Mouse (Mus musculus) cortical plate, adult 2 months (tissue): Measurements from ENCODE around the gene Mllt3. TPM values are rescaled to one million over a fixed set of nuclear protein-coding genes. Genes with fewer than 3 reads are reported as not detected.

Experiments used
- H3K27ac ChIP-seq: fragments of 200-500 bp; 2 replicates; pipeline ENCODE4 v1.5.1; 2012; ENCODE audit warnings: low read length, control low read depth, inconsistent platforms; ENCODE audit not compliant: insufficient read depth
- H3K4me1 ChIP-seq: fragments of 200-500 bp; 2 replicates; pipeline ENCODE4 v1.6.1; 2011; ENCODE audit warnings: low read length; ENCODE audit not compliant: control insufficient read depth, insufficient read depth
- H3K4me3 ChIP-seq: fragments of 200-500 bp; 2 replicates; pipeline ENCODE4 v1.5.1; 2011; ENCODE audit warnings: mild to moderate bottlenecking, low read length, control low read depth; ENCODE audit not compliant: insufficient read depth
- CTCF ChIP-seq: fragments of 200-500 bp; IDR thresholded peaks from 2 replicates; pipeline ENCODE4 v1.5.1; 2011; ENCODE audit warnings: mild to moderate bottlenecking, control low read depth, low read length; ENCODE audit not compliant: insufficient read depth; ENCODE audit errors: extremely low read depth
- POLR2A ChIP-seq: fragments of 200-500 bp; IDR thresholded peaks from 2 replicates; pipeline ENCODE4 v1.6.1; 2011; ENCODE audit warnings: mild to moderate bottlenecking, low read length, control low read depth; ENCODE audit not compliant: insufficient read depth; ENCODE audit errors: extremely low read depth
- polyA plus RNA-seq: library from polyadenylated mRNA; depleted of rRNA; stranded (reverse); fragments of >200 nt; gene quantifications from 2 replicates; pipeline ENCODE4 v1.2.3, GENCODE M21; 2012

Mllt3 gene
- polyA plus RNA-seq, 1 experiment = 23.2 TPM

DNA sequence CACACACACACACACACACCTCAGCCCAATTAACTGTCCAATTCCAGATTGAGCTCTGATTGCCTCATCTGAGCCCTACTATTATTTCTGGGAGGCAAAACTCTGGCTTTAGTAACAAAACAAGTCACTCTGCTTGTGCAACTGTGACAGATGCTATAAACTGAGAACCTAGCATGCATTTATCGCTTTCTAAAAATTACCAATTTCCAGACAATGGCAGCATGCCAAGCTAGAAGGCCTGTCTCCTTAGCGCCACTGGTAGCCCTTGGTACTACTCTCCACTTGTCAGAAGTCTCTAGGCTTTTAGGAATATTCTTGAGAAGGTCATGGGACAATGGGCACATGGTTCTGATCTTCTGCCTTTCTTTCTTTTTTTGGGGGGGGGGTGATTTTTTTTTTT, 257.4 kb downstream of the Mllt3 start:
- Histone ChIP-seq H3K4me3 (no peak overlapping the region), H3K27ac (no peak overlapping the region), H3K4me1 (no peaks in the 10 kb centered on the region)
- TF ChIP-seq POLR2A = no peak
- no peak for TF ChIP-seq CTCF

DNA sequence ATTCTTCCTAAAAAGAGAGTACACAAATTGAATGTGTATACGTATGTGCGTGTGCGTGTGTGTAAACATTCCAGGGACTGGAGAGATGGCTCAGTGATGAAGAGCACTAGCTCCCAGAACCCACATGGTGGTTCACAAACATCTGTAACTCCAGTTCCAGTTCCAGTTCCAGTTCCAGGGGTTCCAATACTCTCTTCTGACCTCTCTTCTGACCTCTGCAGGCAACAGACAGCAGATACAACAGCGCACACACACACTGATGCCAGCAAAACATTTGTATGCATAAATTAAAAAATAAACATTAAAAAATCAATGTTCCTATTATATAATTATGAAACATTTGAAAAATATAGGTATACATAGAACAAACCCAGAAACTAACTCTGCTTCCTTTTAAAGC, 258.6 kb downstream of the Mllt3 start:
- no peak overlapping the region for H3K27ac ChIP-seq

DNA sequence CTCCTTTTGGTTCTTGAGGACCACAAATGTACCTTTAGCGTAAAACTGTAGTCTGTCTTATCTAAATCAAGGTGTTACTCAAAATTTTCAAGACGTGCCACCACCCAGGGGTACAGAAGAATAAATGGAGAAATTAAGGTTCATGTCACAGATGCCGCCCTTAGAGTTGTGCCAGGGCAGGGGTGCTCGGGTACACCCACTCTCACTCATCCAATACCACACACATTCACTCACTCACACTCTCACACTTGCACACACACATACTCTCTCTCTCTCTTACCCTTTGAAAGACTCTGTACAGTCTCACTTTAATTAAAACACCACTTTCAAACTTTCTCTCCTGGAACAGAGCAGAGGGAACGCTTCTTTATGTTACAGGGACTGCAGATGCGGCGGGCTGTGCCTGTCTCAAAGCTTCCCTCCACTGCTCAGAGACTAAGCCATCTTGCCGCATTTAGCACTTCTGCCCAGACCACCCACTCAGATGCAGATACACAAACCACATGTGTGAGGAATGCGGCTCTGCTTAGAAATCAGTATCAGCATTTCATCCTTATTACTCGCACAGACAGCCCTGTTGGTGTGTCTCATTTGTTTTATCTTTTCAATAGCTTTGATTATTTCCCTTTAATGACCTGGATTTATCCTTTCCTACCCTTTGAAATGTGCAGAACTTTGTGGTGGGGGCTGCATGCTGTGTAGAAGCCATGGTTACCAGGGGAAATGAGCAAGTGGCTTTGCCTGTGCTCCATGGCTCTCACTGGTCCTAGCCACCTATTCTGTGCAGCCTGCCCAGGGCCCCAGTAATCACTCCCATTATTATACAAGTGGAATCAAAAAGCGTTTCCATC, 265.2 kb downstream of the Mllt3 start:
- no peak overlapping the region for H3K27ac ChIP-seq
- TF ChIP-seq CTCF (no peak), POLR2A (no peak)
- H3K4me1 ChIP-seq = 0 out of 2 replicates have a peak, but pooled peaks cover 1% of the 10 kb centered on the region
- no peak overlapping the region for H3K4me3 ChIP-seq

More for the DNA sequence above, 258.6 kb downstream of the Mllt3 start:
- H3K4me3 ChIP-seq = no peak overlapping the region
- no peaks in the 10 kb centered on the region for H3K4me1 ChIP-seq
- TF ChIP-seq POLR2A = no peak
- TF ChIP-seq CTCF = no peak

DNA sequence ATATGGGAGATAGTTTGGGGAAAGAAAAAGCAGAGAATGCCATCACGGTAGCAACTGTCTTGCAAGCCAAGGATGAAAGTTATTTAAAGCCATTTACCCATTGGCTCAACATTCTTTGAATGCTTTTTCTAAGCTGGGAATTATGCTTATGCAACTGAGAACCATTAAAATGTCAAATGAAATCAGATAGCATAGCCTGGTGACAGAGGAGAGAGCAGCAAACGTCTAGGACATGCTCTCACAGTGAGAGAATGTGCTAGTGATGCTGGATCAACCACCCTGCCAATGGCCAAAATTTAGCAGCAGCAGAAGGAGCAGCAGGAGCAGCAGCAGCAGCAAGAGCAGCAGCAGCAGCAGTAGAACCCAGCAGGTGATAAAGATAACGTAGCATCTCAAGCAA, 267.4 kb downstream of the Mllt3 start:
- TF ChIP-seq POLR2A (no peak), CTCF (no peak)
- Histone ChIP-seq H3K4me1 (0 out of 2 replicates have a peak, but pooled peaks cover 1% of the 10 kb centered on the region), H3K4me3 (no peak overlapping the region)

DNA sequence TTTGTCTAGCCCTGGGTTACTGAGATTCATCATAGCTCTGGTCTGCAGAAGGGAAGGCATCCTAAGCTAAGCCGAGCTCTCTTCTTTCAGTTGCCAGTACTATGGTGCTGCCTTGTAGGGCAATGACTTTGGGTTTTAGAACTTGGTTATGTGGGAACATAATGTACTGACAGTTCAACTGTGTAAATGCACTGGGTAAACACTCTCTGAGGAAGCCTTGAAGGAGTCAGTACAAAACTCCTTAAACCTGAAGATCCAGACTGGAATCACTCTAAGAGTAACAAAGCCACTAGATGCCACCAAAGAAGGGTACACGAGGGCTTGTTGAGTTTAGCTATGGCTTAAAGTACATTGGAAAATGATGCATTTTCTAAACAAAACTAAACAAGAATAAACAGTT, 272.1 kb downstream of the Mllt3 start:
- TF ChIP-seq POLR2A (no peak), CTCF (no peak)
- Histone ChIP-seq H3K4me1 (no peaks in the 10 kb centered on the region), H3K4me3 (no peak overlapping the region), H3K27ac (no peak overlapping the region)

More for the DNA sequence above, 267.4 kb downstream of the Mllt3 start:
- H3K27ac ChIP-seq = no peak overlapping the region

DNA sequence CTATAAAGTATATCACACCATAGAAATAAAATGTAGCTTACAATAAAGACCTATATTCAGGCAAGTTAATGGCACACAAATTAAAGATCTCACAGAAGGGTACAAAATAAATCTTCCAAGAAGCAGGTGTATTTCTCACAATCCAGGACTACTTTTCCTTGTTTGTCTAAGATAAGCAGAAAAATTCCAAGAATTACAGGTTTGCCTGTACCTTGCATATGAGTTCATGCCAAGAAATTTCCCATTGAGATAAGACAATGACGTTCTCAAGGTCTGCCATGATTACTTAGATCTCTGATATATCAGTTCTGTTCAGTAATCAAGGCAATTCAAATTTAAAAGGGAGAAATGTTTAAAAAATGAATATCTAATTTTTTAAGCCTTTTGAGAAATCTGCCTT, 272.9 kb downstream of the Mllt3 start:
- Histone ChIP-seq H3K27ac (no peak overlapping the region), H3K4me3 (no peak overlapping the region), H3K4me1 (no peaks in the 10 kb centered on the region)
- TF ChIP-seq CTCF (no peak), POLR2A (no peak)

DNA sequence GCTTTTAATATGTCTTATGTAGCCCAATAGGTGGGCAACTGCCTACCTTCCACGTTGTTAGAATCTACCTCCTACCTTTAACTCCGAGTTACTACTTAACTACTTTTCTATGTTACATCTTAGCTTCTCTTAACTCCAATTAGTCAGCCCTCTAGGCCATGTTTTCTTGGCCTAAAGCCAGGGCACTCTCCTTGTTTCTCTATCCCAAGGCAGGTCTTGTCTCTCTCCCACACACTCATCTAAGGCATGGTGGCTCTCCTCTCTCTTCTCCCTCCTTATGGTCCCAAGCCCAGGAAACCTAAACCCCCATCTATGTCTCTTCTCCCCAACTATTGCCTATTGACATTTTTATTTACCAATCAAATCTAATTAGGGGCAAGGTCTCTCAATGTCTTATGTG, 273.5 kb downstream of the Mllt3 start:
- Histone ChIP-seq H3K27ac (no peak overlapping the region), H3K4me1 (no peaks in the 10 kb centered on the region), H3K4me3 (no peak overlapping the region)
- TF ChIP-seq POLR2A = no peak
- TF ChIP-seq CTCF = no peak

DNA sequence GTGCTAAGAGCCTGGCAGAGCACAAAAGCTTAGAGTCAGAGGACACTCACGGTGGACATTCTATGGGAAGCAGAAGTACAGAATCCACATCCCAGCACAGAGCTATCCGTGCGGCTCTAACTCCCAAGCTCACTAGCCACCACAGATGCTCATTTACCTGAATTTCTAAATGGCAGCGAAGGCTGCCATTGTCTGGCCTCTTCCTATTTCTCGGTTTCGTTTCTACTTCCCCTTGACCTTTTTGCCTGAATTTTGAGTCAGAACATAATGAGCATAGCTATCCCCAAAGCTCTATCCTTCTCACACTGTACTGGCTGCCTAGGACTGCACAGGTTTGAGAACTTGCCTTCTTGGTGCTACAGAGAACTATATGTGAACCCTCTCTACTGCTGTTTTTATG, 274.1 kb downstream of the Mllt3 start:
- TF ChIP-seq CTCF (no peak), POLR2A (no peak)
- no peaks in the 10 kb centered on the region for H3K4me1 ChIP-seq
- no peak overlapping the region for H3K27ac ChIP-seq
- no peak overlapping the region for H3K4me3 ChIP-seq

DNA sequence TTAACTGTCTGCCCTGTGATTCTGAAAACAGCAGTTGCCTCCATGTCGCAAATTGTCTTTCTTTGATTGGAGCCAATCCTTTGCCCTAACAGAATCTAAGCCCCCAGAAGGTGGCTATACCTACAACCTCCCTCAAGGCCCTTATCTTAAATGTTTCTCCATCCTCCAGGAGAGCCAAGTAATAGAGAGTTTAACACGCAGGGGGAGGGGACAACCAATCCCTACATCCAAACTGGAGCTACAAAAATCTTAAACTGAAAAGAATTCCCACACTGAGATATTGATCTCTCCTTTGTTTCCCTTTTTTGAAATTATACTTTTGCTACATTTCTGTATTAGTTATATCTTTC, 281.7 kb downstream of the Mllt3 start:
- Histone ChIP-seq H3K4me3 (no peak overlapping the region), H3K4me1 (peaks cover 2% of the 10 kb centered on the region; the same call in 1 of the 2 replicates), H3K27ac (no peak overlapping the region)
- no peak for TF ChIP-seq POLR2A
- no peak for TF ChIP-seq CTCF

DNA sequence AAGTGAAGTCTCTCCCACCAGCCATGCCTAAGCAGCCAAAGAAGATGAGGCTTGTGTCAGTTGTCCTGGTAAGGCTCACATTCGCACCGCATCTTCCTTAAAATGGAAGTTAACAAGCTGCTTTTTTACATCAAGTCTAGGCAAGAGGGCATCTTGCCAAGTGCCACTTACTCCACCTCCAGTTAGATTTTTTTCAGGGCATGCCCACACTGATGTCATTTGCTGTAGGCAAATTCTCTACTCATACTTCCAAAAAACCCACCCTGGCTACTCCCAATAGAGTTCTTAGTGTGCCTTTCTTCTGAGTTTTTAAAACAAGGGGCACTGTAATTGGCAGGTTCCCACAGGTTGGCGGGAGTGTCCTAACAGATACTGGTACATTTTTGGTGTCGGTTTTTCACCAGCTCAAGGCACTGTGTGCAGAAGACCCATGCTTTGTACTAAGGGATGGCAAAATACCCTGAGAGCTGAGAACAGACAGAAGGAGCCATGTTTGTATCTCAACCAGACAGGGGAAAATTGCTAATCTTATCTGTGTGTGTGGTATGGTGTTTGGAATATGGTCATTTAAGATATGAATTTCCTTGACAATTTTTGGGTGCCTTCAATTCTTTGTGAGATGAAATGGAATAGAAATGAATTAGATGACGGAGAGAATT, 282.2 kb downstream of the Mllt3 start:
- no peak for TF ChIP-seq CTCF
- no peak for TF ChIP-seq POLR2A
- Histone ChIP-seq H3K4me1 (peaks cover 2% of the 10 kb centered on the region; the same call in 1 of the 2 replicates), H3K4me3 (no peak overlapping the region), H3K27ac (no peak overlapping the region)
